Mouse (Mus musculus): ENCODE data around the gene Rps15. TPM values are rescaled to one million over a fixed set of nuclear protein-coding genes. Genes with fewer than 3 reads are reported as not detected.

Gene Rps15
- polyA plus RNA-seq (2017; shearing (Covaris generic)) = 984 TPM

GRCm38 (mm10) chr10:80292251-80293146, at the start of gene Rps15:
TSS of gene Rps15 (plus strand) at chr10:80292453.

GRCm38 (mm10) chr10:80248971-80249640, 43.1 kb upstream of the Rps15 start, which contains the start of gene Ndufs7:
TSS of gene Ndufs7 (plus strand) at chr10:80249121.

GRCm38 (mm10) chr10:80260642-80261584, 31.3 kb upstream of the Rps15 start, which contains the start of the genes Gamt and Dazap1:
TSS of gene Gamt (minus strand) at chr10:80261012.
TSS of gene Dazap1 (plus strand) at chr10:80261486.

GRCm38 (mm10) chr10:80295618-80296425, 3.6 kb downstream of the Rps15 start, which contains the start of gene Apc2:
TSS of gene Apc2 (plus strand) at chr10:80295977.

GRCm38 (mm10) chr10:80320340-80320760, 28.1 kb downstream of the Rps15 start, which contains the start of gene 2310011J03Rik:
TSS of gene 2310011J03Rik (minus strand) at chr10:80320537.

GRCm38 (mm10) chr10:80329273-80330081, 37.2 kb downstream of the Rps15 start, which contains the start of the genes Pcsk4 and Reep6:
TSS of gene Pcsk4 (minus strand) at chr10:80329498.
TSS of gene Reep6 (plus strand) at chr10:80329953.

Other genes starting within 250 kb of the Rps15 start
- gene Gpx4, start 245.3 kb upstream of the Rps15 start, polyA plus RNA-seq (2017; shearing (Covaris generic)) = 519 TPM
- gene Sbno2, start 186.9 kb upstream of the Rps15 start, polyA plus RNA-seq (2017; shearing (Covaris generic)) = 66.2 TPM
- gene Stk11, start 176.7 kb upstream of the Rps15 start, polyA plus RNA-seq (2017; shearing (Covaris generic)) = 13.7 TPM
- 476 TPM for gene Atp5d, start 153.8 kb upstream of the Rps15 start, polyA plus RNA-seq (2017; shearing (Covaris generic))
- gene Cbarp, start 151.6 kb upstream of the Rps15 start, polyA plus RNA-seq (2017; shearing (Covaris generic)) = 2.1 TPM
- 3.1 TPM for gene Midn, start 144.2 kb upstream of the Rps15 start, polyA plus RNA-seq (2017; shearing (Covaris generic))
- 100 TPM for gene Cirbp, start 126.5 kb upstream of the Rps15 start, polyA plus RNA-seq (2017; shearing (Covaris generic))
- gene 1600002K03Rik, start 119.5 kb upstream of the Rps15 start, polyA plus RNA-seq (2017; shearing (Covaris generic)) = 31.4 TPM
- gene Efna2, start 113.0 kb upstream of the Rps15 start, polyA plus RNA-seq (2017; shearing (Covaris generic)) = 0.46 TPM
- 112 TPM for gene Mum1, start 66.0 kb upstream of the Rps15 start, polyA plus RNA-seq (2017; shearing (Covaris generic))
- gene Ndufs7, start 43.3 kb upstream of the Rps15 start, polyA plus RNA-seq (2017; shearing (Covaris generic)) = 282 TPM
- 1.6 TPM for gene Gamt, start 31.4 kb upstream of the Rps15 start, polyA plus RNA-seq (2017; shearing (Covaris generic))
- gene Dazap1, start 31.0 kb upstream of the Rps15 start, polyA plus RNA-seq (2017; shearing (Covaris generic)) = 50.4 TPM
- gene Apc2, start 3.5 kb downstream of the Rps15 start, polyA plus RNA-seq (2017; shearing (Covaris generic)) = 0.18 TPM
- 82.1 TPM for gene 2310011J03Rik, start 28.1 kb downstream of the Rps15 start, polyA plus RNA-seq (2017; shearing (Covaris generic))
- gene Pcsk4, start 37.0 kb downstream of the Rps15 start, polyA plus RNA-seq (2017; shearing (Covaris generic)) = 15.5 TPM
- 0.31 TPM for gene Reep6, start 37.5 kb downstream of the Rps15 start, polyA plus RNA-seq (2017; shearing (Covaris generic))
- not detected for gene Adamtsl5, start 56.0 kb downstream of the Rps15 start, polyA plus RNA-seq (2017; shearing (Covaris generic))
- not detected for gene Plk5, start 64.0 kb downstream of the Rps15 start, polyA plus RNA-seq (2017; shearing (Covaris generic))
- gene Mex3d, start 95.2 kb downstream of the Rps15 start, polyA plus RNA-seq (2017; shearing (Covaris generic)) = 0.16 TPM
- gene Mbd3, start 107.1 kb downstream of the Rps15 start, polyA plus RNA-seq (2017; shearing (Covaris generic)) = 36.7 TPM
- gene Uqcr11, start 114.4 kb downstream of the Rps15 start, polyA plus RNA-seq (2017; shearing (Covaris generic)) = 302 TPM
- 23.0 TPM for gene Tcf3, start 141.2 kb downstream of the Rps15 start, polyA plus RNA-seq (2017; shearing (Covaris generic))
- gene Onecut3, start 202.4 kb downstream of the Rps15 start, polyA plus RNA-seq (2017; shearing (Covaris generic)) = not detected
- gene Atp8b3, start 246.7 kb downstream of the Rps15 start, polyA plus RNA-seq (2017; shearing (Covaris generic)) = 0.07 TPM